Mouse (Mus musculus) 3134 (cell line): Measurements from ENCODE around the gene 2010111I01Rik.
"Not testable (repeated sequence)": the region's sequence is repeated elsewhere in the genome, so short reads cannot be mapped to it uniquely, and the experiment has no call there.

ENCODE experiments used
- DNase-seq: peaks from one replicate; pipeline ENCODE4 v3.0.0-alpha.2; 2011; ENCODE audit warnings: low spot score; ENCODE audit not compliant: insufficient read length; ENCODE audit errors: extremely low read depth

The 2010111I01Rik gene

GRCm38 (mm10) chr13:63073911-63074675 is 109.4 kb downstream of the 2010111I01Rik start:
- no peak for DNase-seq

GRCm38 (mm10) chr13:63074676-63074991 is 109.9 kb downstream of the 2010111I01Rik start:
- DNase-seq, result no peak

GRCm38 (mm10) chr13:63075331-63075855 is 110.7 kb downstream of the 2010111I01Rik start:
- DNase-seq, result no peak

- no peak for DNase-seq
Measured at GRCm38 (mm10) chr13:63080191-63080590, 115.5 kb downstream of the 2010111I01Rik start.

GRCm38 (mm10) chr13:63080823-63081222 is 116.1 kb downstream of the 2010111I01Rik start:
- DNase-seq, result no peak

- DNase-seq, result no peak
Measured at GRCm38 (mm10) chr13:63082555-63083136, 118.0 kb downstream of the 2010111I01Rik start.

- DNase-seq, result not testable (repeated sequence)
Measured at GRCm38 (mm10) chr13:63083139-63083538, 118.4 kb downstream of the 2010111I01Rik start.

GRCm38 (mm10) chr13:63083663-63084062 is 119.0 kb downstream of the 2010111I01Rik start:
- no peak for DNase-seq

GRCm38 (mm10) chr13:63087865-63088683 is 123.4 kb downstream of the 2010111I01Rik start:
- no peak for DNase-seq

- DNase-seq, result no peak
Measured at GRCm38 (mm10) chr13:63089513-63089912, 124.8 kb downstream of the 2010111I01Rik start.

- no peak for DNase-seq
Measured at GRCm38 (mm10) chr13:63091246-63091645, 126.6 kb downstream of the 2010111I01Rik start.

- DNase-seq, result no peak
Measured at GRCm38 (mm10) chr13:63092299-63092698, 127.6 kb downstream of the 2010111I01Rik start.

GRCm38 (mm10) chr13:63092874-63093273 is 128.2 kb downstream of the 2010111I01Rik start:
- DNase-seq, result no peak

- no peak for DNase-seq
Measured at GRCm38 (mm10) chr13:63093636-63094035, 128.9 kb downstream of the 2010111I01Rik start.

- no peak for DNase-seq
Measured at GRCm38 (mm10) chr13:63094317-63095131, 129.8 kb downstream of the 2010111I01Rik start.

- no peak for DNase-seq
Measured at GRCm38 (mm10) chr13:63096764-63097163, 132.1 kb downstream of the 2010111I01Rik start.

- DNase-seq, result no peak
Measured at GRCm38 (mm10) chr13:63097440-63097930, 132.8 kb downstream of the 2010111I01Rik start.

- DNase-seq, result no peak
Measured at GRCm38 (mm10) chr13:63101761-63102160, 137.1 kb downstream of the 2010111I01Rik start.

- DNase-seq, result no peak
Measured at GRCm38 (mm10) chr13:63102848-63103585, 138.3 kb downstream of the 2010111I01Rik start.
